Mouse (Mus musculus): ENCODE data around the gene Shroom4.

The Shroom4 gene

DNA sequence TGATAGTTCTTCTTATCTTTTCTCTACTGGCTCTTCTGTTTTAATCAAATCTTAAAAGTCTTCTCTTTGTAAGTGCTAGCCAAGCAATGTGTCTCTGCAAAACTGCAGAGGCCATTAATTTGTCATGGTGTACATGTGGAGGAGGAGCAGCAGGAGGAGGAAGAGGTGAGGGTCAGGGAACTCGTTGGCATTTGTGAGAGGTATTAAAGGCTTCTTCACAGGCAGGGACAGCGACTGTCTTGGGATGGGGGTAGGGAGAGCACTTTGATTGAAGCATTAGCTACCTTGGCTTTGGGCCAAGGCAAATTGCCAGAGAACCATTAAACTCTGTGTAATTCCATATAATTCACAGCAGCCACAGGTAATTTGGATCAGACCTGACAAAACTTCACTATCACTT lies 96.7 kb downstream of the Shroom4 start:
- DNase-seq (ENCODE audit: low spot score): no peak

DNA sequence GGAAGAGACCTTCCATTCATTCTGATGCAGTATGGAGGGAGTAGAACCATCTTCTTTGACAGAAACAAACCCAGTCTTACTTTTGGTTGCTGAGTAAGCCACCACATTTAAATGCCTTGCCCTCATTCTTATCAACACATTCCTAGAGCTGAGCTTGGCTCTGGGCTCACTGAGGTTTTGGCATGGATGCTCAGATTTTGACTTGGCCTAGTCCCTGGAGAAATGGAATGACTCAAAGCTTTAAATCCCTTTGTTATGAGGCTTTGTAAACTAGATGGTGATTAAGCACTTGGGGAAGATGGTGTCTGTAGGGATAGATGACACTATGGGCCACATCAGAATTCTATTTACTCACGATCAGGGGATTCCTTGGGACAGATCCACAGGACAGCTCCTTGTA lies 102.2 kb downstream of the Shroom4 start:
- DNase-seq (ENCODE audit: low spot score): no peak

DNA sequence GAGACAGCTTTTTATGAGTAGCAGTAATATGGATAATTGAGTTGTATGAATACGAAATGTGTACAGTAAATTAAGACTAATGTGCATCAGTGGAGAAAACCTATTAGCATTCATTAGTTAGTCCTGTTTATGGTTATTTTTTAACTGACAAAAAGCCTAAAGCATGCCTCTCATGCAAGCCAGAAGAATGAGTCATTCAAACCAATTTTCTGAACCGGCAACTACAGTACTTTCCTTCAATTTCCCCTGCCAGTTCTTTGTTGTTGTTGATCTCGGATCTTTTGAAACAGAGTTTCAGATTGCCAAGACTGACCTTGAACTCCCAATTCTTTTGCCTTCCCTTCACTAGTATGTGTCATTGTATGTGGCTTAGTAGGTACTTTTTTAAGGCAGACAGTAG lies 117.6 kb downstream of the Shroom4 start:
- no peak for DNase-seq (ENCODE audit: low spot score)

DNA sequence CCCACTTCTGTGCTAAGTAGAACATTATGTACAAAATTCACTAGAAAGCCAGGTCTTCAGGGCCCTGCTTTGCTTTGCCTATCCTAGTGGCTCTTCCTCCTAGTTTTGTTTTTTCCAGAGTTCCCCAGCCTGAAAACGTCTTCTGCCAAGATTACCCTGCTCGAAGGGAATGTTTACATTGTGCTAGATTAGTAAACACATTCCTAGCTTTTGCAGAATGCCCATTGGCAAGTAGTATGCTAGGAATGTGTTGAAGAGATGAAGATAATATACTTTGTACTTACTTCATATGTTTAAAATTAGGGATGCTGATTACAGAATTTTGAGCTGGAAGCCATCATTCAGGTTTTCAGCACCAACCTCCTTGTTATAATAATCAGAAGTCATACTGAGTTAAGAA lies 118.8 kb downstream of the Shroom4 start:
- no peak for DNase-seq (ENCODE audit: low spot score)

DNA sequence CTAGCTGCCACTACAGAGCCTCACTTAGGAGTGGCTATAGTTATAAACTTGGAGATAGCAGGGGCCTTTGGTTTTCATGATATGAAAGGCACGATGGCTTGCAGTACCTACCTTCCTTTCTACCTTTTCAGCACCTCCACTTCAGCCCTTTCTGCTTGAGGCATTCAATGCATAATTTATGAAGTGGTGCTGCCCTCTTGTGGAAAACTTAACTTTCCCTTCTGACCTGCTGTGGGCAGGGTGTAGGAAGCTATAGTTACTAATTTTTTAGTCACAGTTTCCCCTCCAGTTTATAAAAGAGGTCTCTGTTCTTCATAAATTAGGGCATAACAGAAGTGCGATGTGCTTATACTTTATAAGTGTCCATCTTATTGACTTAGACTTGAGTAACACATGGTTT lies 123.3 kb downstream of the Shroom4 start:
- no peak for DNase-seq (ENCODE audit: low spot score)

DNA sequence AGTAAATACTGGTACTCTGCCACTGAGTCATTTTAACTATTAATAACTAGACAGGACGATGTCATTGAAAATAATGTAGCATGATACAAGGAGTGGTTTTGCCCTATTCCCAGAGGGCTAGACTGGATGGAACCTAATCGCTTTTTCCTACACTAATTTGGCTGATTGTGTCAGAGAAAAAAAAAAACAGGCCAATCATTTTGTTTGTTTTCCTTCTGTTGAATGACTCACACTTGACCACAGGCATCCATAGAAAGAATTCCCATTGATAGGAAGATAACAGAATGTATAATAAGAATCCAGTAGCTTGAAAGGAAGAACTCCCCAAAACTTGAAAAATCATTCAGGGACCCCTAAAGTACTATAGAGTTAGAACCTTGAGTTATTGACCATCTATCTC lies 137.0 kb downstream of the Shroom4 start:
- no peak for DNase-seq (ENCODE audit: low spot score)

DNA sequence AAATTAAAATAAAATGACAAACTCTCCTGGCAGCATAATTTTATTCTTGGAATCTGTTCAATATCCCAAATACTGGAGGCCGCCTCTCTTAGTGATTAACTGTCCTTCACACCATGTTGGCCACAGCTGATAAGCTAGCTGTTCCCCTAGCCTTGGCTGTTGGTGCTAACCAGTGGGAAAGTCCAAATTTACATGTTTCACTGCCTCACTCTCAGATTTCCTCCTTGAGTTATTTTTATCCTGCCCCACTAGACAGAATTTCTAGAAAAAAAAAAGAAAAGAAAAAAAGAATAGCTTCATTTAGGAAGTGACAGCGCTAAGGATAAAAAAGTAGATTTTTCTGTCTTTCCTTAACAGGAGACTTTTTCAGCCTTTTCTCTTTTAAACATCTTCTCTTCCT lies 138.0 kb downstream of the Shroom4 start:
- no peak for DNase-seq (ENCODE audit: low spot score)

DNA sequence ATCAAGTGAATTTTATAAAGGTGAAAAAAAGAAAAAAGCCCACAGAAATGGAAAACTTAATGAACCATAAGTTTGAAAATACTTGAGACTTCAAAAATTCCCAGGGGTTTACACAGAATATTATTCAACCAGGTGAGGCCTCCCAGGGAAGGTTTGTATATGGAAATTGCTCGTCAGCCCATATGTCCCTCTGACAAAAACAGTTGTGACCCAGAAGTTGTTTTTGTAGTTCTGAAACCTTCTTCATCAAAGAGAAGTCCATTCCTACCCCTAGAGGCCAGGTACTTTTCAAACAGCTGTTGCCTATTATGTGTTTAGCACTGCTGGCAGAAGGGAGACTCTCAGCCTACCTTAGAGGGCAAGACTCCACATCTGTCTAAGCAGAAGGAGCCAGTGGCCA lies 165.4 kb downstream of the Shroom4 start:
- no peak for DNase-seq (ENCODE audit: low spot score)

DNA sequence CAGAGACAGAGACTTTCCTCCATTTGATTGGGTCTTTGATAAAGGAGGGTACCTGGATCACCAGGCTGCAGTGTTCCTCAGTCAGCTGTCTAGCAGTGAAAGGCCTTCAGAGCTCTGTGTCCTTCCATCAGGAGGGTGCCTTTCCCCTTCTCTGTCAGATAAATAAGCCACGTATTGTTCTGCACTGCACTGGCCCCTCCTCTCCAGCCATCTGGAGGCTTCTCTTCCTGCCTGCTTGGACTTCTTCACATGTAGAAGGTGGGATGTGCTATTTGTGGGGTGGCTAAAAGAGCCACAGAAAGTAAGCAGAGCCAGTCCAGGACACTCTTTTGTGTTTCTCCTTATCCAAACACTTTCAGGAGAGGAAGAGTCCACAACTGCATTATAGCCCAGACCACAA lies 174.9 kb downstream of the Shroom4 start:
- DNase-seq (ENCODE audit: low spot score): no peak

DNA sequence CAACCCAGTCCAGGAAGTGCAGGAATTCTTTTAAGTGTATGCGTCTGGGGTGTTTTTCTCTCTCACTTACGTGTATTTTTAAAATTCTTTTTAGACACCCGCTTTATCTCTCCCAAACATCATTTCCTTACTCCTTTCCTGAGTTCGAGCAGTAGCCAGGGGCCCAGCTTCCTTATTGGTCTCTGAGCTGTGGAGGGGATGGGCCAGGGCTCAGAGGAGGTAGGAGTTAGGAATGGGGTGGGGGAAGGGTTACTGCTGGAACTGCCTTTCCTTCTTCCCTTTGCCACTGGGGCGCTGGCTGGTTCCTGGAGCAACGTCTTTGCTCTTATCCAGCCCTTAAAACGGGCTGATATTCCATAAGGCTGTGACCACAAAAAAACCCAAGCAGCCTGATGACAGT lies 177.3 kb downstream of the Shroom4 start:
- DNase-seq (ENCODE audit: low spot score): no peak

DNA sequence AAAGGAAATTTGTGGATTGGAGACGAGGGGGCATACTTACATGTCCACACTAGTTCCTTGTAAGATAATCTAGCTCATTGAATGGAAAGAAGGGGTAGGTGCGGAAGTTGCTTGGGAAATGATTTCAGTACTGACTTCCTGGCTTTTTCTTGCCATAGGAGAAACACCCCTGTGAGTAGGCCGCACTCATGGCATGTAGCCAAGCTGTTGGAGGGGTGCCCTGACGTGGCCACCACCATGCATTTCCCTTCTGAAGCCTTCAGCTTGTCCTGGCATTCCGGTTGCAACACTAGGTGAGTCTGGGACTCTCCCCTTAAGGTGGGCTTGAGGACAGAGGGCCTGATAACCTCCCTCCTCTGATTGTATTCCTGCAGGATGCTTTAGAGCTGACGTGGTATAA lies 181.0 kb downstream of the Shroom4 start:
- no peak for DNase-seq (ENCODE audit: low spot score)

DNA sequence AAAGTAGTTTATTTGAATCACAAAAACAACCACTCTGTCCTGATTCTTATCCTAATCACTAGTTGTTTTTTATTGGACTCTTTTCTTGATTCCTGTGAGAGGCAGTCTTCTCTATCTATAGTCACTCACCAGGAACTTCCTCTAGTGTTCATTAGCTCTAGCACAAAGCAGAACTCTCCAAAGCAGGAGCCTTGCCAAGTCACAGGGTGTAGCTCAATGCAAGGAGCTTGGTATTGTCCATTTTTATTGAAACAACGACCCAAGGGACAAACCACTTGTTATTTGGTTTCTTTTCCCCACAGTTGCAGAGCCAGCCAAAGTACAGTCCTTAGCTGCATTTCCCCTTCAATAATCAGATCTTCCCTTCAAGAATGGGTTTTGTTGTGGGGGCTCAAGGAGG lies 181.5 kb downstream of the Shroom4 start:
- no peak for DNase-seq (ENCODE audit: low spot score)

DNA sequence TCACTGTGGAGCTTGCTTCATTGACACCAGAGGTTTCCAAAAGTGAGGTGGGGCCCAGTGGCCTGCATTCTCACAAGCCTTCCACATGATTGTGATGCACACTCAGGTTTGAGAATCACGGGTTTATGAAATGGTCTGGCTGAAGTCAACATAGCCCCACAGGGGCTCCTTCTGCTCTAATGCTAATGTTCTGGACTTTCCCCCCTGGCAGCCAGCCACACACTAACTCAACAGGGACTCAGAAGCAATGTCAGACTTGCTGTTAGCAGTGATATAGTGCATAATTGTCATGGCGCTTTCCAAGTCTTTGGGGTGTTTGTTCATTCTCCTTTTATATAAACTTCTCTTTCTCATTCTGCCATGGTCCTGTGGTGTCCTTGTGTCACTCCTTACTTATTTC lies 183.0 kb downstream of the Shroom4 start:
- DNase-seq (ENCODE audit: low spot score): no peak

DNA sequence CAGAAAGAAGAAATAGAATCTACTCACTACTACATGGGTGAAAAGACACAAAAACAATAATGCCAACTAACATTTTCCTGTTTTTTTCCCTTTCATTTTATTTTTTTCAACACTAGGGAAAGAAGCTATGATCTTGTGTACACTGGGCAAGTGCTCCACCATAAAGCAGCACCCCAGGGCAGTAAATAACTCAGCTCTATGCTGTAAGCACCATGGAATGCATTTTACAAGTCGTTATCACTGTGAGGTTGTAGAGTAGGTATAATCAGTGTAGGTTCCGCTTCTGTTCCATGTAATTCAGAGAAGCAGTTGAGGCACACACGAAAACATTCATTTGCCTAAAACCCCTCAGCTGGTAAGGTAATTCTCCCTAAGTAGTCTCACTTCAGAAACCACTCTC lies 194.5 kb downstream of the Shroom4 start:
- no peak for DNase-seq (ENCODE audit: low spot score)

DNA sequence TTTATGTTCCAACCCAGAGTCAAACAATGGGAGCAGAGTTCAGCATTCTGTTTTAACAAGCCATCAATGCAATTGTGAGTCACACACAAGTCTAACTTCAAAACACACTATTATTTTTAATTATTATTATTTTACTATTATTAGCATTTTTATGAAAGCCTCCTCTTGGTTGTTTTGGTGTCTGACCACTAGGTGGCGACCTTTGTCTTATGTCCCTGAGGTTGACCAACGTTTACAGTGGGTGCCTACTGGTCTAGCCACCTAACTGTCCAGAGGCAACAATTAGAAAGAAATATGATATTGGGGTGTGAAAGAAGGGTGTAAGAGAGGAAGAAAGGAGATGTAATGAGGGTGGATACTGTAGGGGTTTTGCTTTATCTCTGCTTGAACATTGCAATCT lies 254.4 kb downstream of the Shroom4 start:
- no peak for DNase-seq (ENCODE audit: low spot score)

DNA sequence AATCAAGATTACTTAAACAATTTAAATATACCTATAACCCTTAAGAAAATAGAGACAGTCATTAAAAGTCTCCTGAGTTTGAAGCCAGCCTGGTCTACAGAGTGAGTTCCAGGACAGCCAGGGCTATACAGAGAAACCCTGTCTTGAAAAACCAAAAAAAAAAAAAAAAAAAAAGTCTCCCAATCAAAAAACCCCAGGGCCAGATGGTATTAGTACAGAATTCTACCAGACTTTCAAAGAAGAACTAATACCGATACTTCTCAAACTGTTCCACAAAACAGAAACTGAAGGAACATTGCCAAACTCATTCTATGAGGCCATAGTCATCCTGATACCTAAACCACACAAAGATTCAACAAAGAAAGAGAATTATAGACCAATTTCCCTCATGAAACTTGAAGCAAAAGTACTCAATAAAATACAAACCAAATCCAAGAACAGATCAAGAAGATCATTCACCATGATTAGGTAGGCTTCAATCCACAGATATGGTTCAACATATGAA lies 259.2 kb downstream of the Shroom4 start:
- no peak for DNase-seq (ENCODE audit: low spot score)
